13 mouse cellular contexts compared by ENCODE assay signal in genomic region chr3:7799486-7799885, GRCm38 (mm10).
DNase-seq lines count a peak whose midpoint lies in the region.
"Had no signal": no experiment of that assay in that cellular context is flagged by ENCODE, and none has a peak within 500 bp of the region (broad histone marks: within the 10 kb centered on the region; RNA-seq: fewer than 3 reads in every experiment).

No protein-coding gene starts in this region.

- peak; percentile 10 for DNase-seq in cerebellum, adult 11-12 months
- no peak for DNase-seq in cerebellum, adult 8-10 months
- peak; percentile 10 for DNase-seq in cerebellum, adult 9-10 months
- no peak for DNase-seq in cerebellum, adult 11 months
- DNase-seq in cerebellum, postnatal 36 days = peak; percentile 20 to 21
- no peak for DNase-seq in frontal cortex, postnatal 36 days (ENCODE audit: low spot score in 2 of 2)
- DNase-seq: adrenal gland, adult 8-10 months; adrenal gland, postnatal 25 days; gastrocnemius, adult 2 months; gastrocnemius, postnatal 14 days; heart, adult 11 months; kidney, adult 11 months; kidney, adult 8-10 months had no signal

Comparison
In these comparisons a context has a peak if more than half of its experiments do, and no peak if none do; other contexts are left out.
1. DNase-seq: peak in cerebellum, adult 11-12 months (single experiment), cerebellum, adult 9-10 months (single experiment) and cerebellum, postnatal 36 days (2 of 2); none in cerebellum, adult 8-10 months (single experiment), cerebellum, adult 11 months (single experiment) and frontal cortex, postnatal 36 days (0 of 2).